Mouse (Mus musculus) embryonic facial prominence, embryonic 10.5 days (tissue): Measurements from ENCODE around the gene Ifnl3. TPM values are rescaled to one million over a fixed set of nuclear protein-coding genes. Genes with fewer than 3 reads are reported as not detected.
A peak's percentile ranks its signal among the peaks of the same experiment; 100 is the strongest.
"Not testable (repeated sequence)": the region's sequence is repeated elsewhere in the genome, so short reads cannot be mapped to it uniquely, and the experiment has no call there.

Experiments
- DNase-seq: peaks from one replicate; pipeline ENCODE4 v3.0.0-alpha.2; 2017; ENCODE audit warnings: low spot score
- H3K27ac ChIP-seq: fragments of 300-500 bp; sonication (generic); replicated peaks from 2 replicates; pipeline ENCODE4 v1.5.1; 2016; ENCODE audit warnings: mild to moderate bottlenecking
- H3K27me3 ChIP-seq: fragments of 300-500 bp; sonication (generic); replicated peaks from 2 replicates; pipeline ENCODE4 v1.6.1; 2016; ENCODE audit warnings: low read depth, mild to moderate bottlenecking; ENCODE audit not compliant: poor library complexity, severe bottlenecking
- H3K36me3 ChIP-seq: fragments of 300-500 bp; sonication (generic); replicated peaks from 2 replicates; pipeline ENCODE4 v1.6.1; 2016; ENCODE audit warnings: mild to moderate bottlenecking, moderate library complexity
- H3K4me1 ChIP-seq: fragments of 300-500 bp; sonication (generic); 2 replicates; pipeline ENCODE4 v1.6.1; 2016
- H3K4me3 ChIP-seq: fragments of 300-500 bp; sonication (generic); 2 replicates; pipeline ENCODE4 v1.5.1; 2016; ENCODE audit warnings: mild to moderate bottlenecking, moderate library complexity
- H3K9me3 ChIP-seq: fragments of 300-500 bp; sonication (generic); 2 replicates; pipeline ENCODE4 v1.6.1; 2016; ENCODE audit warnings: mild to moderate bottlenecking
- WGBS: fragments of 180-500 bp; shearing (Covaris S2); methylation state at CpG from one replicate; pipeline ENCODE4 v1.1.7; 2016; 5-methylcytosine and 5-hydroxymethylcytosine counted together
- polyA plus RNA-seq: library from polyadenylated mRNA; unstranded; fragments of >200 nt; fragmentation: Nextera tagmentation; extraction: Ambion mirVana; gene quantifications from 2 replicates; pipeline ENCODE4 v1.2.1, GENCODE M21; 2016

Ifnl3 gene
- polyA plus RNA-seq, result not detected in 2 replicates

DNA sequence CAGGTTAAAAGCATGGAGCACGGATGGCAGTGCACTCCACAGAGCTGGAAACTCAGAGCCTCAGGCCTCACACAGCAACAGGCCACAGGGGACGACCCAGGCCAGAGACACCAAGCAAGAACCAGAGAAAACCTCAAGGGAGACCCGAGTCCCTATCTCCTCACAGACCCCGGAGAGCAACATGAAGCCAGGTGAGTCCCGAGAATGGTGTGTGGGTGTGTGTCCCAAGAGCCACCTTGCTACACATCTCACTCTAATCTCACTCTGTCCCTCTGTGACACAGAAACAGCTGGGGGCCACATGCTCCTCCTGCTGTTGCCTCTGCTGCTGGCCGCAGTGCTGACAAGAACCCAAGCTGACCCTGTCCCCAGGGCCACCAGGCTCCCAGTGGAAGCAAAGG is at the start of gene Ifnl3:
Gene Ifnl3 (plus strand): TSS at position 301 of the 400 bp plus-strand sequence.
- 76% methylated on average over 5 of the region's 6 CpGs for WGBS
- not testable (repeated sequence) for H3K4me1 ChIP-seq, H3K27me3 ChIP-seq, H3K36me3 ChIP-seq, H3K27ac ChIP-seq, DNase-seq, H3K4me3 ChIP-seq, H3K9me3 ChIP-seq

- Histone ChIP-seq H3K4me1 (peaks cover 8% of the 10 kb centered on the region), H3K27me3 (0 out of 2 replicates have a peak, but pooled peaks cover 6% of the 10 kb centered on the region), H3K27ac (no peak overlapping the region), H3K36me3 (no peaks in the 10 kb centered on the region), H3K9me3 (no peaks in the 10 kb centered on the region), H3K4me3 (no peak overlapping the region)
- 87% methylated on average over 6 of the region's 6 CpGs for WGBS
- no peak for DNase-seq
These were observed 46.4 kb upstream of the Ifnl3 start for GRCm38 (mm10) chr7:28476191-28476590.

GRCm38 (mm10) chr7:28477363-28477762 is 45.3 kb upstream of the Ifnl3 start:
- Histone ChIP-seq H3K4me3 (no peak overlapping the region), H3K9me3 (no peaks in the 10 kb centered on the region), H3K36me3 (no peaks in the 10 kb centered on the region), H3K27ac (no peak overlapping the region), H3K27me3 (0 out of 2 replicates have a peak, but pooled peaks cover 3% of the 10 kb centered on the region), H3K4me1 (peaks cover 8% of the 10 kb centered on the region)
- DNase-seq, result no peak
- 86% methylated on average over 5 of the region's 5 CpGs for WGBS

GRCm38 (mm10) chr7:28478854-28479253 is 43.8 kb upstream of the Ifnl3 start:
- H3K36me3 ChIP-seq, result no peaks in the 10 kb centered on the region
- H3K4me1 ChIP-seq, result peaks cover 9% of the 10 kb centered on the region
- H3K27ac ChIP-seq, result no peak overlapping the region
- H3K4me3 ChIP-seq, result no peak overlapping the region
- H3K9me3 ChIP-seq, result no peaks in the 10 kb centered on the region
- WGBS, result 9% methylated on average over 8 of the region's 8 CpGs
- peak; percentile 60 for DNase-seq
- H3K27me3 ChIP-seq, result 0 out of 2 replicates have a peak, but pooled peaks cover 3% of the 10 kb centered on the region

- Histone ChIP-seq H3K4me1 (peaks cover 17% of the 10 kb centered on the region), H3K36me3 (no peaks in the 10 kb centered on the region), H3K9me3 (no peaks in the 10 kb centered on the region), H3K27ac (no peak overlapping the region), H3K4me3 (no peak overlapping the region), H3K27me3 (peaks cover 16% of the 10 kb centered on the region)
- no peak for DNase-seq
- 83% methylated on average over 11 of the region's 11 CpGs for WGBS
These were observed 39.8 kb upstream of the Ifnl3 start for GRCm38 (mm10) chr7:28482854-28483253.

DNA sequence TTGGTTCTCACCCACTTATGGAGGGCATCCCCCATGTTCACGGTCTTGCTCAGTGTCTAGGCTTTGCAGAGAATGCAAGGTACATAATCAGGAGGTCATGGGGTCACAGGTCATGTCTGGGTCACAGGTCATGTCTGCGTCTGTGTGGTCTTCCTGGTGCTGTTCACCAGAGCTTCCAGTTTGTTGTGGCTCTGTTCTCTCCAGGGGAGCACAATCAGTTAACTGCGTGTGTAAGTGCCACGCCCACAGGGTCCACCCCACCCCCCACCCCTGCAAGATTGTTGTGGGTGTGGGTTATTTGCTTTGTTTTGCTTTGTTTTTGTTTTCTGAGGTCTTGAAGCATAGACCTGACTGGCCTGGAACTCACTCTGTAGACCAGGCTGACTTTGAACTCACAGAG is 38.4 kb upstream of the Ifnl3 start:
- Histone ChIP-seq H3K9me3 (no peaks in the 10 kb centered on the region), H3K27me3 (peaks cover 29% of the 10 kb centered on the region), H3K27ac (no peak overlapping the region), H3K36me3 (no peaks in the 10 kb centered on the region), H3K4me1 (peaks cover 19% of the 10 kb centered on the region), H3K4me3 (no peak overlapping the region)
- DNase-seq, result no peak
- WGBS, result 25% methylated on average over 4 of the region's 4 CpGs

GRCm38 (mm10) chr7:28488030-28488491 is 34.6 kb upstream of the Ifnl3 start:
- Histone ChIP-seq H3K36me3 (no peaks in the 10 kb centered on the region), H3K27me3 (peaks cover 28% of the 10 kb centered on the region), H3K4me3 (peak overlapping the region; percentile 48), H3K27ac (no peak overlapping the region), H3K4me1 (peaks cover 22% of the 10 kb centered on the region), H3K9me3 (no peaks in the 10 kb centered on the region)
- 4% methylated on average over 16 of the region's 16 CpGs for WGBS
- DNase-seq, result peak; percentile 50

DNA sequence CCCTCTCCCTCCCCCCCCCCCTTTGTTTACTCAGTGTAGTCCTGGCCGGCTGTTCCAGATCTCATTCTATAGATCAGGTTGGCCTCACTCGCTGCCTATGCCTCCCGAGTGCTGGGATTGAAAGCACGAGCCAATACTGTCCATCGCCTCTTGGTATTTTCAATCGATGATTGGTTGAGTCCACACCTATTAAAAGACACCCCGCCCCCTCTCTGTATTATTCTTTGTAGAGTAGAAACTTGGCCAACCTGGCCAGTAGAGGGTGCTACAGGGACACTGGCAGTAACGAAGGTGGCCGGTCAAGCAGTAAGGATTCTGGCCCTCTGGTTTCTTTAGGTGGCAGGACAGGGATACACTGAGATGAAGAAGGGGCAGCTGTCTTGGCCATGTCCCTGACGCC is 32.2 kb upstream of the Ifnl3 start:
- Histone ChIP-seq H3K27ac (no peak overlapping the region), H3K27me3 (peaks cover 28% of the 10 kb centered on the region), H3K4me1 (peaks cover 15% of the 10 kb centered on the region), H3K4me3 (peak overlapping the region; percentile 8; the same call in 1 of the 2 replicates), H3K36me3 (no peaks in the 10 kb centered on the region), H3K9me3 (no peaks in the 10 kb centered on the region)
- 4% methylated on average over 10 of the region's 10 CpGs for WGBS
- DNase-seq, result peak; percentile 70

DNA sequence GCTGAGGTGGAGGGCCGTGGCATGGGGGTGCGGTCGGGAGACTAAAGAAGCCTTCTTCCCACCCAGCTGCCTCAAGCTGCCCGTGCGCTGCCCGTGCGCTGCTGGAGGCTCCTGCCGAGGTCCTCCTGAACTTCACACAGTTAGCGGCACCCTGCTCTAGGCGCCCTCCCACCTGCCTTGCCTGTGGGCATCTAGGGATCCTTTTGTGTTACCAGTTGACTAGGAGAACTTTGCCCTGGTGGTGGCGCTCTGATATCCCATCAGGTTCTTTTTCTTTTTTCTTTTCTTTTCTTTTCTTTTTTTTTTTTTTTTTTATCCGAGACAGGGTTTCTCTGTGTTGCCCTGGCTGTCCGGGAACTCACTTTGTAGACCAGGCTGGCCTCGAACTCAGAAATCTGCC is 31.7 kb upstream of the Ifnl3 start:
- DNase-seq, result no peak
- H3K27me3 ChIP-seq, result peaks cover 28% of the 10 kb centered on the region
- 30% methylated on average over 14 of the region's 14 CpGs for WGBS
- H3K9me3 ChIP-seq, result no peaks in the 10 kb centered on the region
- H3K27ac ChIP-seq, result no peak overlapping the region
- peak overlapping the region; percentile 8; the same call in 1 of the 2 replicates for H3K4me3 ChIP-seq
- no peaks in the 10 kb centered on the region for H3K36me3 ChIP-seq
- peaks cover 15% of the 10 kb centered on the region for H3K4me1 ChIP-seq

GRCm38 (mm10) chr7:28492310-28492709 is 30.3 kb upstream of the Ifnl3 start:
- Histone ChIP-seq H3K4me3 (no peak overlapping the region), H3K27ac (no peak overlapping the region), H3K9me3 (no peaks in the 10 kb centered on the region), H3K4me1 (peaks cover 15% of the 10 kb centered on the region), H3K27me3 (peaks cover 20% of the 10 kb centered on the region), H3K36me3 (no peaks in the 10 kb centered on the region)
- 80% methylated on average over 8 of the region's 8 CpGs for WGBS
- DNase-seq, result no peak

DNA sequence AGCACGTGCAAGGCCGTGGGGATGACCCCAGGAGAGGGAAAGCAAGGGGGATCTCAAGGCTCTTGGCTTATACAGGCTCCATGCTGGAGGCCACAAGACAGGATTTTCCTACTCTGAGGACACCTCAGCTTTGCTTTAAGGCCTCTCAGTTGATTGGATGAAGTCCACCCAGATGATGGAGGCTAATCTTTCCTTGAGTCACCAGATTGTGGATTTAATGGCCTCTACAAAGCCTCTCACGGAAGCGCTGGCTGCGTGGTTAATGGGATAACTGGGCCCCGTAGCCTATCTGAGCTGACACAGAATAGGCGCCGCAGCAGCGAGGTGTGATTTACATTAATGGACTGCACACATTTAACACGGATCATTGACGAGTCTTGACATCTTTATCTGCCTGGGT is 27.2 kb upstream of the Ifnl3 start:
- 86% methylated on average over 11 of the region's 11 CpGs for WGBS
- Histone ChIP-seq H3K36me3 (no peaks in the 10 kb centered on the region), H3K9me3 (no peaks in the 10 kb centered on the region; the same call in 1 of the 2 replicates), H3K27ac (no peak overlapping the region), H3K4me3 (no peak overlapping the region), H3K27me3 (no peaks in the 10 kb centered on the region), H3K4me1 (peaks cover 5% of the 10 kb centered on the region; the same call in 1 of the 2 replicates)
- DNase-seq, result no peak

- no peak overlapping the region for H3K4me3 ChIP-seq
- WGBS, result 10% methylated on average over 5 of the region's 5 CpGs
- no peak overlapping the region for H3K27ac ChIP-seq
- H3K27me3 ChIP-seq, result no peaks in the 10 kb centered on the region
- peak; percentile 63 for DNase-seq
- no peaks in the 10 kb centered on the region for H3K4me1 ChIP-seq
- no peaks in the 10 kb centered on the region for H3K36me3 ChIP-seq
- H3K9me3 ChIP-seq, result peaks cover 7% of the 10 kb centered on the region; the same call in 1 of the 2 replicates
These were observed 17.1 kb upstream of the Ifnl3 start for GRCm38 (mm10) chr7:28505585-28505984.

GRCm38 (mm10) chr7:28509121-28509520 is 13.5 kb upstream of the Ifnl3 start:
- H3K9me3 ChIP-seq, H3K36me3 ChIP-seq, H3K27me3 ChIP-seq, H3K27ac ChIP-seq, H3K4me3 ChIP-seq, H3K4me1 ChIP-seq, DNase-seq: not testable (repeated sequence)
- 70% methylated on average over 2 of the region's 2 CpGs for WGBS
